26 mouse cellular contexts compared by ENCODE assay signal in the genomic region with DNA sequence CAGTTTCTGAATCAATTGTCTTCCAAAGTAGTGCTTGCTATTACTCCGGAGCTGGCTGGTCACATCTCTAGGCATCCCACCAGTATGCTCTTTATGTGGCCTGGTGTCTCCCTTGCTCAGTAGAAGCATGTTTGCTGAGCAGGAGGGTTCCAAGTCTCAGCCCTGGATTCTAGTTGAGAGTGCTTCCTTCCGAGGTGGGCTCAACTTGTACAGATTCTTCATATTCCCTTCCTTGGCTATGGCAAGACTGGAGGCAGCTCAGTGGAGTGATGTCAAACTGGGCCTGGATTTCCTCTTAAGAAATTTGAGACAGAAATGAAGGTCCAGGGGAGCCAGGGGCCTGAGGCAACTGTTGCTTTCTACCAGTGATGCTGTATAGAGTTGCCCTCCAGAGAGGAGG.
"Had no signal": no experiment of that assay in that cellular context is flagged by ENCODE, and none has a peak within 500 bp of the region (broad histone marks: within the 10 kb centered on the region; RNA-seq: fewer than 3 reads in every experiment).

No protein-coding gene starts in this region.

- H3K9me3 ChIP-seq: embryonic facial prominence, embryonic 10.5 days; embryonic facial prominence, embryonic 12.5 days; embryonic facial prominence, embryonic 13.5 days; embryonic facial prominence, embryonic 15.5 days; forebrain, embryonic 10.5 days; forebrain, embryonic 12.5 days; forebrain, embryonic 13.5 days; forebrain, embryonic 15.5 days had no signal

- H3K27ac ChIP-seq: embryonic facial prominence, embryonic 10.5 days; embryonic facial prominence, embryonic 12.5 days; embryonic facial prominence, embryonic 13.5 days; embryonic facial prominence, embryonic 15.5 days; forebrain, embryonic 10.5 days; forebrain, embryonic 12.5 days; forebrain, embryonic 13.5 days; forebrain, embryonic 15.5 days; gastrocnemius, adult 2 months; heart, adult 2 months had no signal

- H3K36me3 ChIP-seq: embryonic facial prominence, embryonic 10.5 days; embryonic facial prominence, embryonic 12.5 days; embryonic facial prominence, embryonic 13.5 days; embryonic facial prominence, embryonic 15.5 days; forebrain, embryonic 10.5 days; forebrain, embryonic 12.5 days; forebrain, embryonic 15.5 days had no signal

- H3K27me3 ChIP-seq: embryonic facial prominence, embryonic 12.5 days; embryonic facial prominence, embryonic 13.5 days; embryonic facial prominence, embryonic 15.5 days; forebrain, embryonic 12.5 days; forebrain, embryonic 13.5 days; forebrain, embryonic 15.5 days had no signal

- H3K4me3 ChIP-seq: embryonic facial prominence, embryonic 10.5 days; embryonic facial prominence, embryonic 12.5 days; embryonic facial prominence, embryonic 13.5 days; embryonic facial prominence, embryonic 15.5 days; erythroblast, embryonic 14.5 days; forebrain, embryonic 10.5 days; forebrain, embryonic 12.5 days; forebrain, embryonic 13.5 days; forebrain, embryonic 15.5 days; gastrocnemius, adult 2 months; heart, adult 2 months had no signal

- DNase-seq: cerebellum, adult 2 months; cerebellum, adult 8-10 months; cerebellum, adult 9-10 months; cerebellum, adult 9-11 months; cerebellum, postnatal 10 days; cerebellum, postnatal 14 days; cerebellum, postnatal 25 days; cerebellum, postnatal 36 days; embryo, embryonic 11 days; forebrain, postnatal 0 days; gastrocnemius, adult 2 months; gastrocnemius, postnatal 10 days; gastrocnemius, postnatal 14 days; gastrocnemius, postnatal 25 days; gastrocnemius, postnatal 36 days; heart, adult 18-20 months; heart, adult 2 months had no signal

- H3K4me1 ChIP-seq: embryonic facial prominence, embryonic 12.5 days; forebrain, embryonic 12.5 days; forebrain, embryonic 13.5 days; forebrain, embryonic 15.5 days had no signal
